Mouse (Mus musculus) adrenal gland, adult 8-10 months (tissue): Measurements from ENCODE around the gene Rab11a. TPM values are rescaled to one million over a fixed set of nuclear protein-coding genes. Genes with fewer than 3 reads are reported as not detected.
"Not testable (repeated sequence)": the region's sequence is repeated elsewhere in the genome, so short reads cannot be mapped to it uniquely, and the experiment has no call there.

Source experiments
- DNase-seq: peaks from one replicate; pipeline ENCODE4 v3.0.0; 2022
- microRNA-seq, 2 experiments: library from miRNA; unstranded; fragments of <30 nt; microRNA quantifications; one replicate each; pipeline ENCODE4 v1.2.0; 2022
- total RNA-seq, 4 experiments: library from RNA; stranded (reverse); gene quantifications; 2 replicates each; pipeline ENCODE4 v1.2.4; 2022

The Rab11a gene
- total RNA-seq, 4 experiments from 2014 or later, result 231 to 285 (median 262) TPM

GRCm38 (mm10) chr9:64690771-64691170 is 46.8 kb downstream of the Rab11a start:
- DNase-seq, result no peak

- peak; percentile 24 for DNase-seq
Measured at GRCm38 (mm10) chr9:64688015-64688394, 49.6 kb downstream of the Rab11a start.

- DNase-seq, result no peak
Measured at GRCm38 (mm10) chr9:64687122-64688014, 50.2 kb downstream of the Rab11a start.

- DNase-seq, result not testable (repeated sequence)
Measured at GRCm38 (mm10) chr9:64671341-64672319, 65.9 kb downstream of the Rab11a start.

- no peak for DNase-seq
Measured at GRCm38 (mm10) chr9:64668001-64668400, 69.6 kb downstream of the Rab11a start.

- DNase-seq, result no peak
Measured at GRCm38 (mm10) chr9:64667513-64667912, 70.0 kb downstream of the Rab11a start.

GRCm38 (mm10) chr9:64666549-64666948 is 71.0 kb downstream of the Rab11a start:
- no peak for DNase-seq

Small RNAs within 50 kb of the gene (microRNA-seq; reads per million reads assigned to microRNA genes)
- 0 reads per million in 2 experiments for gene Gm47308

Other genes starting within 250 kb of the Rab11a start
- gene Dennd4a, start 73.6 kb upstream of the Rab11a start, total RNA-seq, result 10 to 100 TPM; 15.1 to 42.4 (median 29.1) TPM
- gene Slc24a1, start 213.8 kb upstream of the Rab11a start, total RNA-seq, result not detected
- gene Ints14, start 223.1 kb upstream of the Rab11a start, total RNA-seq, result 10 to 100 TPM; 27.2 to 31.9 (median 28.8) TPM